Mouse (Mus musculus) CH12.LX (cell line): ENCODE data around the gene Eif4g3. TPM values are rescaled to one million over a fixed set of nuclear protein-coding genes. Genes with fewer than 3 reads are reported as not detected.
"Not testable (repeated sequence)": the region's sequence is repeated elsewhere in the genome, so short reads cannot be mapped to it uniquely, and the experiment has no call there.

Experiments used
- DNase-seq: peaks from one replicate; pipeline ENCODE4 v3.0.0-alpha.2; 2013; ENCODE audit errors: extremely low read depth
- H3K27ac ChIP-seq: 2 replicates; pipeline ENCODE4 v1.5.1; 2012; ENCODE audit warnings: low read depth, mild to moderate bottlenecking, control low read depth, moderate library complexity; ENCODE audit not compliant: insufficient read depth
- H3K27me3 ChIP-seq: replicated peaks from 2 replicates; pipeline ENCODE3; 2012; ENCODE audit warnings: inconsistent platforms
- H3K36me3 ChIP-seq, 2 experiments: replicated peaks in 1 of 2; 2 replicates each; pipeline versions ENCODE3 to v1.6.1; 2012; ENCODE audit warnings: inconsistent platforms in 1 of 2, low read length in 1 of 2, mild to moderate bottlenecking in 1 of 2, mixed read lengths in 1 of 2, moderate library complexity in 1 of 2; ENCODE audit not compliant: control insufficient read depth in 1 of 2, insufficient read depth in 1 of 2
- H3K4me1 ChIP-seq, 2 experiments: 2 replicates each; pipeline ENCODE4 v1.6.1; 2012; ENCODE audit warnings: inconsistent platforms in 1 of 2, moderate library complexity in 1 of 2; ENCODE audit not compliant: insufficient read depth in 2 of 2, control insufficient read depth in 1 of 2
- H3K4me2 ChIP-seq: 2 replicates; pipeline ENCODE4 v1.6.1; 2012; ENCODE audit warnings: low read depth, mild to moderate bottlenecking, control low read depth; ENCODE audit not compliant: poor library complexity, insufficient read depth, severe bottlenecking
- H3K4me3 ChIP-seq, 3 experiments: fragments of 150-350 bp in 1 of 3; sonication (generic) in 1 of 3; replicated peaks in 1 of 3; 2 replicates each; pipeline versions ENCODE3 to v1.5.1; 2011 to 2012; ENCODE audit warnings: low read depth in 2 of 3, low read length in 2 of 3, mild to moderate bottlenecking in 2 of 3, moderate library complexity in 2 of 3, control low read depth in 1 of 3, improper control_type of control experiment in 1 of 3, inconsistent platforms in 1 of 3, mixed read lengths in 1 of 3; ENCODE audit not compliant: poor library complexity in 1 of 3
- H3K79me2 ChIP-seq: replicated peaks from 2 replicates; pipeline ENCODE4 v1.6.1; 2012; ENCODE audit warnings: mild to moderate bottlenecking, moderate library complexity; ENCODE audit not compliant: control insufficient read depth, poor library complexity, insufficient read depth, severe bottlenecking; ENCODE audit errors: extremely low read depth
- H3K9ac ChIP-seq: 2 replicates; pipeline ENCODE4 v1.6.1; 2012; ENCODE audit warnings: low read depth, mild to moderate bottlenecking, control low read depth, moderate library complexity; ENCODE audit not compliant: insufficient read depth
- H3K9me3 ChIP-seq: replicated peaks from 2 replicates; pipeline ENCODE3; 2012; ENCODE audit warnings: low read length, inconsistent platforms, mixed read lengths
- BHLHE40 ChIP-seq: IDR thresholded peaks from 2 replicates; pipeline ENCODE4 v1.6.1; 2011; ENCODE audit warnings: mild to moderate bottlenecking, low read depth, low read length, improper control_type of control experiment
- CHD1 ChIP-seq: IDR thresholded peaks from 2 replicates; pipeline ENCODE4 v1.6.1; 2012; ENCODE audit warnings: low read depth, low read length, improper control_type of control experiment, inconsistent platforms
- CHD2 ChIP-seq: IDR thresholded peaks from 2 replicates; pipeline ENCODE4 v1.6.1; 2011; ENCODE audit warnings: low read length, improper control_type of control experiment
- CTCF ChIP-seq, 2 experiments: IDR thresholded peaks in 1 of 2; conservative IDR thresholded peaks in 1 of 2; 2 replicates each; pipeline ENCODE4 v1.5.1; 2011 to 2012; ENCODE audit warnings: low read depth in 2 of 2, low read length in 2 of 2, improper control_type of control experiment in 1 of 2, inconsistent platforms in 1 of 2, mild to moderate bottlenecking in 1 of 2, moderate library complexity in 1 of 2
- E2F4 ChIP-seq: IDR thresholded peaks from 2 replicates; pipeline ENCODE4 v1.6.1; 2011; ENCODE audit warnings: low read depth, low read length, improper control_type of control experiment; ENCODE audit not compliant: insufficient replicate concordance
- ELF1 ChIP-seq: IDR thresholded peaks from 2 replicates; pipeline ENCODE4 v1.6.1; 2014; ENCODE audit warnings: low read depth, mild to moderate bottlenecking, inconsistent platforms, low read length, improper control_type of control experiment
- EP300 ChIP-seq: IDR thresholded peaks from 2 replicates; pipeline ENCODE4 v1.6.1; 2011; ENCODE audit warnings: low read length, improper control_type of control experiment
- ETS1 ChIP-seq: conservative IDR thresholded peaks from 2 replicates; pipeline ENCODE4 v1.6.1; 2012; ENCODE audit warnings: low read depth, mild to moderate bottlenecking, inconsistent platforms, low read length, improper control_type of control experiment, moderate library complexity
- GABPA ChIP-seq: IDR thresholded peaks from 2 replicates; pipeline ENCODE4 v1.6.1; 2012; ENCODE audit warnings: low read depth, low read length, improper control_type of control experiment, inconsistent platforms; ENCODE audit not compliant: insufficient replicate concordance
- HCFC1 ChIP-seq: IDR thresholded peaks from 2 replicates; pipeline ENCODE4 v1.6.1; 2012; ENCODE audit warnings: low read depth, mild to moderate bottlenecking, inconsistent platforms, low read length, improper control_type of control experiment
- IRF4 ChIP-seq: IDR thresholded peaks from 2 replicates; pipeline ENCODE4 v1.6.1; 2014; ENCODE audit warnings: low read depth, mild to moderate bottlenecking, inconsistent platforms, low read length, improper control_type of control experiment
- JUN ChIP-seq: IDR thresholded peaks from 2 replicates; pipeline ENCODE4 v1.6.1; 2011; ENCODE audit warnings: low read depth, mild to moderate bottlenecking, low read length, improper control_type of control experiment, moderate library complexity; ENCODE audit not compliant: insufficient read depth
- JUND ChIP-seq: conservative IDR thresholded peaks from 2 replicates; pipeline ENCODE4 v1.6.1; 2011; ENCODE audit warnings: low read depth, low read length, improper control_type of control experiment
- KAT2A ChIP-seq: IDR thresholded peaks from 2 replicates; pipeline ENCODE4 v1.6.1; 2012; ENCODE audit warnings: low read length, improper control_type of control experiment, inconsistent platforms; ENCODE audit not compliant: insufficient replicate concordance
- MAFK ChIP-seq: IDR thresholded peaks from 2 replicates; pipeline ENCODE4 v1.6.1; 2011; ENCODE audit warnings: low read length, improper control_type of control experiment; ENCODE audit not compliant: insufficient replicate concordance
- MAX ChIP-seq: IDR thresholded peaks from 2 replicates; pipeline ENCODE4 v1.6.1; 2011; ENCODE audit warnings: low read length, improper control_type of control experiment
- MAZ ChIP-seq: IDR thresholded peaks from 2 replicates; pipeline ENCODE4 v1.6.1; 2012; ENCODE audit warnings: low read depth, mild to moderate bottlenecking, inconsistent platforms, low read length, improper control_type of control experiment, moderate library complexity
- MEF2A ChIP-seq: IDR thresholded peaks from 2 replicates; pipeline ENCODE4 v1.6.1; 2014; ENCODE audit warnings: low read depth, mild to moderate bottlenecking, inconsistent platforms, low read length, improper control_type of control experiment, borderline replicate concordance
- MXI1 ChIP-seq: IDR thresholded peaks from 2 replicates; pipeline ENCODE4 v1.6.1; 2011; ENCODE audit warnings: mild to moderate bottlenecking, low read depth, low read length, improper control_type of control experiment
- MYC ChIP-seq: IDR thresholded peaks from 2 replicates; pipeline ENCODE4 v1.6.1; 2011; ENCODE audit warnings: low read depth, mild to moderate bottlenecking, improper control_type of control experiment, low read length
- NELFE ChIP-seq: IDR thresholded peaks from 2 replicates; pipeline ENCODE4 v1.6.1; 2011; ENCODE audit warnings: low read depth, low read length, improper control_type of control experiment
- NRF1 ChIP-seq: IDR thresholded peaks from 2 replicates; pipeline ENCODE4 v1.6.1; 2014; ENCODE audit warnings: low read depth, mild to moderate bottlenecking, inconsistent platforms, low read length, improper control_type of control experiment, moderate library complexity
- PAX5 ChIP-seq: IDR thresholded peaks from 2 replicates; pipeline ENCODE4 v1.6.1; 2012; ENCODE audit warnings: low read length, inconsistent platforms, mixed read lengths
- POLR2A ChIP-seq: IDR thresholded peaks from 2 replicates; pipeline ENCODE4 v1.6.1; 2011; ENCODE audit warnings: low read depth, mild to moderate bottlenecking, improper control_type of control experiment, low read length
- POLR2AphosphoS2 ChIP-seq: IDR thresholded peaks from 2 replicates; pipeline ENCODE4 v1.6.1; 2011; ENCODE audit warnings: low read depth, low read length, improper control_type of control experiment
- RAD21 ChIP-seq: IDR thresholded peaks from 2 replicates; pipeline ENCODE4 v1.6.1; 2011; ENCODE audit warnings: low read depth, mild to moderate bottlenecking, low read length, improper control_type of control experiment, moderate library complexity
- RCOR1 ChIP-seq: conservative IDR thresholded peaks from 2 replicates; pipeline ENCODE4 v1.6.1; 2012; ENCODE audit warnings: low read depth, mild to moderate bottlenecking, inconsistent platforms, low read length, improper control_type of control experiment
- SIN3A ChIP-seq: IDR thresholded peaks from 2 replicates; pipeline ENCODE4 v1.6.1; 2012; ENCODE audit warnings: low read length, improper control_type of control experiment, inconsistent platforms
- SMC3 ChIP-seq: IDR thresholded peaks from 2 replicates; pipeline ENCODE4 v1.6.1; 2011; ENCODE audit warnings: low read depth, low read length, improper control_type of control experiment
- TBP ChIP-seq: conservative IDR thresholded peaks from 2 replicates; pipeline ENCODE4 v1.6.1; 2011; ENCODE audit warnings: low read depth, low read length, improper control_type of control experiment
- TCF12 ChIP-seq: IDR thresholded peaks from 2 replicates; pipeline ENCODE4 v1.6.1; 2014; ENCODE audit warnings: low read depth, mild to moderate bottlenecking, inconsistent platforms, low read length, improper control_type of control experiment
- UBTF ChIP-seq: IDR thresholded peaks from 2 replicates; pipeline ENCODE4 v1.6.1; 2012; ENCODE audit warnings: low read depth, mild to moderate bottlenecking, inconsistent platforms, low read length, improper control_type of control experiment, moderate library complexity
- USF1 ChIP-seq: IDR thresholded peaks from 2 replicates; pipeline ENCODE4 v1.6.1; 2014; ENCODE audit warnings: low read depth, mild to moderate bottlenecking, inconsistent platforms, low read length, improper control_type of control experiment
- USF2 ChIP-seq: conservative IDR thresholded peaks from 2 replicates; pipeline ENCODE4 v1.6.1; 2011; ENCODE audit warnings: low read depth, low read length, improper control_type of control experiment
- ZC3H11A ChIP-seq: IDR thresholded peaks from 2 replicates; pipeline ENCODE4 v1.6.1; 2012; ENCODE audit warnings: low read depth, mild to moderate bottlenecking, inconsistent platforms, low read length, improper control_type of control experiment
- ZKSCAN1 ChIP-seq: IDR thresholded peaks from 2 replicates; pipeline ENCODE4 v1.6.1; 2012; ENCODE audit warnings: low read depth, inconsistent platforms, low read length, improper control_type of control experiment, borderline replicate concordance
- ZMIZ1 ChIP-seq: IDR thresholded peaks from 2 replicates; pipeline ENCODE4 v1.6.1; 2012; ENCODE audit warnings: low read depth, mild to moderate bottlenecking, inconsistent platforms, low read length, improper control_type of control experiment
- ZNF384 ChIP-seq: IDR thresholded peaks from 2 replicates; pipeline ENCODE4 v1.6.1; 2012; ENCODE audit warnings: low read depth, low read length, improper control_type of control experiment, inconsistent platforms
- dilution Hi-C: fragments of 300-500 bp; cut with MboI; formaldehyde crosslinking; loops from 2 replicates; pipeline ENCODE4 v1.14.3; 2020; ENCODE audit warnings: low sequenced_read_pairs; ENCODE audit not compliant: extremely low pct_unique_long_range_greater_than_20kb, extremely low pct_ligation_motif_present
- in situ Hi-C: fragments of 300-500 bp; cut with MboI; formaldehyde crosslinking; loops from 3 replicates; pipeline ENCODE4 v1.14.3; 2019; ENCODE audit warnings: low sequenced_read_pairs, low pct_ligation_motif_present, low pct_unique_long_range_greater_than_20kb, mixed read lengths
- polyA plus RNA-seq: library from polyadenylated mRNA; unstranded; fragments of >175 nt; gene quantifications from 2 replicates; pipeline ENCODE4 v1.2.1, GENCODE M21; 2012; ENCODE audit warnings: low read depth; ENCODE audit not compliant: insufficient read length
- total RNA-seq, 2 experiments: library from RNA; depleted of rRNA; stranded (reverse); fragments of 300-350 nt in 1 of 2; fragments of >200 nt in 1 of 2; gene quantifications; 2 replicates each; pipeline ENCODE4 v1.2.3; 2012 to 2014

Eif4g3 gene
- total and polyA plus RNA-seq, 3 experiments: 10.8 to 47.2 (median 24.0) TPM

GRCm38 (mm10) chr4:137968203-137968602 lies 24.6 kb upstream of the Eif4g3 start:
- TF ChIP-seq USF1 (no peak), ZKSCAN1 (no peak), E2F4 (no peak), EP300 (no peak), ELF1 (no peak), MXI1 (no peak), ZNF384 (no peak), RCOR1 (no peak), MEF2A (no peak), HCFC1 (no peak), CHD2 (no peak), POLR2AphosphoS2 (no peak), CTCF (conservative IDR thresholded peaks at IDR 0.05 in 1 of 2, IDR thresholded peaks at IDR 0.05 in 1 of 2; ENCODE audit: low read depth in 2 of 2, low read length in 2 of 2) (peak; percentile 89 to 98), JUND (no peak), KAT2A (no peak), BHLHE40 (no peak), MYC (peak; percentile 59; the same call in 1 of the 2 replicates), NRF1 (no peak), JUN (no peak), GABPA (no peak), ZMIZ1 (no peak), NELFE (no peak), TCF12 (no peak), SMC3 (peak; percentile 86), MAX (0 out of 2 replicates have a peak, but pooled peaks have one; percentile 61), UBTF (no peak), PAX5 (no peak), CHD1 (no peak), MAZ (no peak), POLR2A (no peak), USF2 (no peak), ETS1 (no peak), RAD21 (peak; percentile 99), TBP (no peak), ZC3H11A (peak; percentile 66), IRF4 (no peak), MAFK (no peak), SIN3A (no peak)
- TF ChIP-seq, all 38 proteins: peak for 6

GRCm38 (mm10) chr4:137970623-137971199 lies 22.1 kb upstream of the Eif4g3 start:
- not testable (repeated sequence) for H3K4me1 ChIP-seq

More at GRCm38 (mm10) chr4:137968203-137968602, 24.6 kb upstream of the Eif4g3 start:
- Histone ChIP-seq H3K9me3 (no peaks in the 10 kb centered on the region), H3K4me1 (no peaks in the 10 kb centered on the region), H3K9ac (no peak overlapping the region), H3K27me3 (peaks cover 25% of the 10 kb centered on the region), H3K27ac (no peak overlapping the region), H3K4me2 (no peak overlapping the region), H3K36me3 (no peaks in the 10 kb centered on the region), H3K4me3 (no peak overlapping the region), H3K79me2 (no peaks in the 10 kb centered on the region)
- dilution Hi-C loops: no loop called here
- in situ Hi-C loops: loop anchor here (10.0 to 25.0 kb wide), 3 partner anchors 137 to 444 kb away; partner anchors contain the start of gene Ddost
- peak; percentile 85 for DNase-seq

More at GRCm38 (mm10) chr4:137970623-137971199, 22.1 kb upstream of the Eif4g3 start:
- H3K9me3 ChIP-seq, DNase-seq, H3K79me2 ChIP-seq, H3K9ac ChIP-seq, dilution Hi-C loops, H3K4me3 ChIP-seq, H3K27ac ChIP-seq, H3K4me2 ChIP-seq, H3K36me3 ChIP-seq: not testable (repeated sequence)
- in situ Hi-C loops: loop anchor here (25.0 kb wide), 2 partner anchors 342 to 442 kb away; partner anchors contain the start of gene Ddost
- H3K27me3 ChIP-seq: peaks cover 15% of the 10 kb centered on the region
